Mouse (Mus musculus): ENCODE measurements around the gene Pom121.

DNA sequence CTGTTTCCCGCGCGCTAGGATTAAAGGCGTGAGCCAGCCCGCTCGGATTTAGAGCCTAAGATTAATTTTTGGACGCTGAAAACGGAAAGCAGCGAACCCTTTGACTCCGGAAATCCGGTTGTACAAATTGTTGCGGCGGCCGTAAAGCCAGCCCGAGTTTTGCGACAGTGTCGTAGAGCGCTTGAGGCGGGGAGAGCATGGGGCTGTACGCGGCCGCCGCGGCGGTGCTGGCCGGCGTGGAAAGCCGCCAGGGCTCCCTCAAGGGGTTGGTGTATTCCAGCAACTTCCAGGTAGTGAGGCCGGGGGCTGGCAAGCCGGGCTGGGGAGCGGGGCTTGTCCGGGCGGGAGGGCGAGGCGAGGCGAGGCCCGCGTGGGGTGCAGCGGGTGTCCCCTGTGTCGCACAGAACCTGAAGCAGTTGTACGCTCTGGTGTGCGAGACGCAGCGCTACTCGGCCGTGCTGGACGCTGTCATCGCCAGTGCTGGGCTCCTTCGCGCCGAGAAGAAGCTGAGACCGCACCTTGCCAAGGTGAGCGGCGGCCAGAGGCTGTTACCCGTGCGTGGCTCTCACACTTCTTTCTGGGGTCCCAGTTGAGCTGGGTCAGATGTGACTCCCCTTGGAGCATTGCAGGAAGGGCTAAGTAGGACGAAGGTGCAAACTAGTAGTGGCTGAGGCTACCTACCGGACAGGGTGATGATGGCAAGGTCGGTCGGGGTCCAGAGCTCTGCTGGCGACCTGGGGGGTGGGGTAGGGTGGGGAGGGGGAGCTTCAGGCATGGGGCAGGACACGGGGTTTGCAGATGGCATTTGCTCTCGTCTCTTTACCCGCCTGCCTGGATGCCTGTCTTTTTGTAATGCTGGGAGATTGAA is 24.3 kb downstream of the Pom121 start, which contains the start of gene Nsun5:
- no peak for TF ChIP-seq CTCF (IDR thresholded peaks at IDR 0.05; ENCODE audit: control insufficient read depth, insufficient read depth, low read length)
- no peak; the same call in 1 of the 2 replicates for TF ChIP-seq POLR2A (IDR thresholded peaks at IDR 0.05; ENCODE audit: borderline replicate concordance, control insufficient read depth, low read depth, low read length)
